Mouse (Mus musculus): ENCODE data around the gene Nxt2. TPM values are rescaled to one million over a fixed set of nuclear protein-coding genes. Genes with fewer than 3 reads are reported as not detected.

The Nxt2 gene
- total and polyA plus RNA-seq, 3 experiments = 2.3 to 21.8 (median 18.0) TPM

DNA sequence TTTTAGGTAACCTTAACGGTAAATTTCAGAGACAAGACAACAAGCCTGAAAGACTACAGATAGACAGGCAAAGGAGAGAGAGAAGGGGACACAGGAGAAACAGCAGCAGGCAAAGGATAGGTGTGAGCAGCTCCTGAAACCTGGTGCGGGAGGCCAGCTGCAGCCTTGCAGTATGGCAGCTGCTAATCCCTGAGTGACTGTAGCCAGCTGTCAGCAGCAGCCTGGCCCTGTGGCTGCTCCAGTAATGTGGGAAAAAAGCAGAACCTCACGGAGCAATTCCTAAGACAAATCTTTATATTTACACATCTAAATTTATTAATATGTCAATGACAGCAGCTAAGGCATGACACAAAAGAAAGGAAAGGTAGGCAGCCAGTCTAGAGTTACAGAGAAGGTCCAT, 50.0 kb downstream of the Nxt2 start:
- dilution Hi-C loops (cut with MboI; ENCODE audit: extremely low pct_ligation_motif_present, extremely low pct_unique_long_range_greater_than_20kb, low sequenced_read_pairs) (no loop called here), in situ Hi-C loops (cut with MboI; ENCODE audit: low pct_ligation_motif_present, low pct_unique_long_range_greater_than_20kb, low sequenced_read_pairs) (no loop called here)
- DNase-seq (ENCODE audit: extremely low read depth) = no peak
- Histone ChIP-seq H3K27ac (ENCODE audit: insufficient read depth, low read depth) (no peak overlapping the region), H3K4me2 (ENCODE audit: insufficient read depth, low read depth, poor library complexity, severe bottlenecking) (no peak overlapping the region), H3K9ac (ENCODE audit: insufficient read depth, low read depth) (no peak overlapping the region), H3K27me3 (replicated peaks) (no peaks in the 10 kb centered on the region), H3K79me2 (replicated peaks; ENCODE audit: control insufficient read depth, extremely low read depth, insufficient read depth, poor library complexity, severe bottlenecking) (no peaks in the 10 kb centered on the region), H3K9me3 (replicated peaks; ENCODE audit: low read length) (no peaks in the 10 kb centered on the region), H3K4me1 (ENCODE audit: control insufficient read depth in 1 of 2, insufficient read depth in 2 of 2) (peaks cover 0 to 4% of the 10 kb centered on the region in 2 experiments; a peak in 1 of 4 replicates), H3K4me3 (replicated peaks in 1 of 3; ENCODE audit: low read depth in 2 of 3, low read length in 2 of 3, poor library complexity in 1 of 3) (no peak overlapping the region), H3K36me3 (replicated peaks in 1 of 2; ENCODE audit: control insufficient read depth in 1 of 2, insufficient read depth in 1 of 2, low read length in 1 of 2) (no peaks in the 10 kb centered on the region)
- TF ChIP-seq UBTF (IDR thresholded peaks at IDR 0.05; ENCODE audit: low read depth, low read length) (no peak), ZC3H11A (IDR thresholded peaks at IDR 0.05; ENCODE audit: low read depth, low read length) (no peak), CHD2 (IDR thresholded peaks at IDR 0.05; ENCODE audit: low read length) (no peak), MAX (IDR thresholded peaks at IDR 0.05; ENCODE audit: low read length) (no peak), ELF1 (IDR thresholded peaks at IDR 0.05; ENCODE audit: low read depth, low read length) (no peak), NELFE (IDR thresholded peaks at IDR 0.05; ENCODE audit: low read depth, low read length) (no peak), JUN (IDR thresholded peaks at IDR 0.05; ENCODE audit: insufficient read depth, low read depth, low read length) (no peak), SMC3 (IDR thresholded peaks at IDR 0.05; ENCODE audit: low read depth, low read length) (no peak), JUND (conservative IDR thresholded peaks at IDR 0.05; ENCODE audit: low read depth, low read length) (no peak), HCFC1 (IDR thresholded peaks at IDR 0.05; ENCODE audit: low read depth, low read length) (no peak), SIN3A (IDR thresholded peaks at IDR 0.05; ENCODE audit: low read length) (no peak), MYC (IDR thresholded peaks at IDR 0.05; ENCODE audit: low read depth, low read length) (no peak), MEF2A (IDR thresholded peaks at IDR 0.05; ENCODE audit: borderline replicate concordance, low read depth, low read length) (no peak)

- Histone ChIP-seq H3K4me3 (replicated peaks in 1 of 3; ENCODE audit: low read depth in 2 of 3, low read length in 2 of 3, poor library complexity in 1 of 3) (no peak overlapping the region), H3K36me3 (replicated peaks in 1 of 2; ENCODE audit: control insufficient read depth in 1 of 2, insufficient read depth in 1 of 2, low read length in 1 of 2) (no peaks in the 10 kb centered on the region), H3K9ac (ENCODE audit: insufficient read depth, low read depth) (no peak overlapping the region), H3K27me3 (replicated peaks) (no peaks in the 10 kb centered on the region), H3K79me2 (replicated peaks; ENCODE audit: control insufficient read depth, extremely low read depth, insufficient read depth, poor library complexity, severe bottlenecking) (no peaks in the 10 kb centered on the region), H3K4me1 (ENCODE audit: control insufficient read depth in 1 of 2, insufficient read depth in 2 of 2) (no peaks in the 10 kb centered on the region), H3K4me2 (ENCODE audit: insufficient read depth, low read depth, poor library complexity, severe bottlenecking) (no peak overlapping the region), H3K27ac (ENCODE audit: insufficient read depth, low read depth) (no peak overlapping the region), H3K9me3 (replicated peaks; ENCODE audit: low read length) (no peaks in the 10 kb centered on the region)
- DNase-seq (ENCODE audit: extremely low read depth) = no peak
- dilution Hi-C loops (cut with MboI; ENCODE audit: extremely low pct_ligation_motif_present, extremely low pct_unique_long_range_greater_than_20kb, low sequenced_read_pairs) (no loop called here), in situ Hi-C loops (cut with MboI; ENCODE audit: low pct_ligation_motif_present, low pct_unique_long_range_greater_than_20kb, low sequenced_read_pairs) (no loop called here)
- no peak for TF ChIP-seq KAT2A (IDR thresholded peaks at IDR 0.05; ENCODE audit: insufficient replicate concordance, low read length)
- TF ChIP-seq POLR2A (IDR thresholded peaks at IDR 0.05; ENCODE audit: low read depth, low read length) = no peak
- no peak for TF ChIP-seq JUND (conservative IDR thresholded peaks at IDR 0.05; ENCODE audit: low read depth, low read length)
- no peak for TF ChIP-seq GABPA (IDR thresholded peaks at IDR 0.05; ENCODE audit: insufficient replicate concordance, low read depth, low read length)
- no peak for TF ChIP-seq ZKSCAN1 (IDR thresholded peaks at IDR 0.05; ENCODE audit: borderline replicate concordance, low read depth, low read length)
- no peak for TF ChIP-seq NRF1 (IDR thresholded peaks at IDR 0.05; ENCODE audit: low read depth, low read length)
- no peak for TF ChIP-seq USF1 (IDR thresholded peaks at IDR 0.05; ENCODE audit: low read depth, low read length)
- TF ChIP-seq RCOR1 (conservative IDR thresholded peaks at IDR 0.05; ENCODE audit: low read depth, low read length) = no peak
- TF ChIP-seq ZC3H11A (IDR thresholded peaks at IDR 0.05; ENCODE audit: low read depth, low read length) = no peak
- TF ChIP-seq ELF1 (IDR thresholded peaks at IDR 0.05; ENCODE audit: low read depth, low read length) = no peak
- no peak for TF ChIP-seq ETS1 (conservative IDR thresholded peaks at IDR 0.05; ENCODE audit: low read depth, low read length)
- no peak for TF ChIP-seq CHD1 (IDR thresholded peaks at IDR 0.05; ENCODE audit: low read depth, low read length)
- TF ChIP-seq PAX5 (IDR thresholded peaks at IDR 0.05; ENCODE audit: low read length) = no peak
Observed at GRCm38 (mm10) chrX:142285905-142286304, 59.3 kb downstream of the Nxt2 start.

Other genes starting within 250 kb of the Nxt2 start
- gene Gucy2f, start 29.8 kb upstream of the Nxt2 start, total RNA-seq (2012; rRNA removed) = not detected in 2 replicates
- gene Gucy2f, start 29.8 kb upstream of the Nxt2 start, total RNA-seq (2014; rRNA removed) = not detected in 2 replicates
- not detected in 2 replicates for gene Gucy2f, start 29.8 kb upstream of the Nxt2 start, polyA plus RNA-seq (2012; ENCODE audit: insufficient read length, low read depth)
- gene Kcne1l, start 79.5 kb downstream of the Nxt2 start, total RNA-seq (2012; rRNA removed) = not detected in 2 replicates
- gene Kcne1l, start 79.5 kb downstream of the Nxt2 start, total RNA-seq (2014; rRNA removed) = not detected in 2 replicates
- gene Kcne1l, start 79.5 kb downstream of the Nxt2 start, polyA plus RNA-seq (2012; ENCODE audit: insufficient read length, low read depth) = not detected in 2 replicates
- 10.0 and 13.1 TPM in 2 replicates for gene Acsl4, start 163.8 kb downstream of the Nxt2 start, total RNA-seq (2012; rRNA removed)
- 26.8 and 29.9 TPM in 2 replicates for gene Acsl4, start 163.8 kb downstream of the Nxt2 start, total RNA-seq (2014; rRNA removed)
- gene Acsl4, start 163.8 kb downstream of the Nxt2 start, polyA plus RNA-seq (2012; ENCODE audit: insufficient read length, low read depth) = 25.9 TPM in 2 replicates

Data from CH12.LX (cell line).